Mouse (Mus musculus): ENCODE results near the gene 4930539E08Rik. TPM values are rescaled to one million over a fixed set of nuclear protein-coding genes. Genes with fewer than 3 reads are reported as not detected.

Gene 4930539E08Rik
- polyA plus RNA-seq, 1 experiment from 2014 or later = 1.2 TPM

DNA sequence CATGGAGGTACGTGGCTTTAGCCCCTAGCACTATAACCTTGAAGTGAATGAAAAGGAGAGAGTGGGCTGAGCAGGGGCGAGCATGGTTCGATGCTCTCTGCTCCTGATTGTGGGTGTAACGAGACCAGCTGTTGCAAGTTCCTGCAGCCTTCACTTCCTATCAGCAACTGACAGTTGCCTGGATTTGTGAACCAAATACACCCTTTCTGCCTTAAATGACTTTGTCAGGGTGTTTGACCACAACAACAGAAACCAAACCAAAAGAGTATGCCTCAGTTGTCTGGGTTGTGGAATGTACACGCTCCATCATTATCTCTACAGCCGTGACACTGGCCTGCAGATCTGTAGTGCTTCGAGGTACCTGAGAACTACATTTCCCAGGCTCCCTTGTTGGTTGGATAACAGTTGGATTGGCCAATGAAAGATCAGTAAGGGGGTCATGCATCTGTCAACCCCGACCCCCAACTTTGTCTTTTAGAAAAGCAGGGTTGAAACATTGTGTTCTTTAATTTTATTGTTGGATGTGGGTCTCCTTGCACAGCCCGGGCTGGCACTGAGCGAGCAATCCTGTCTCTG is 31.1 kb downstream of the 4930539E08Rik start:
- ATAC-seq (ENCODE audit: low FRiP score) = no peak
- H3K27me3 ChIP-seq (ENCODE audit: control insufficient read depth, insufficient read depth, low read length) = peaks cover 3% of the 10 kb centered on the region; the same call in 1 of the 2 replicates
- no peak overlapping the region for H3K4me3 ChIP-seq (replicated peaks; ENCODE audit: low read length)
- H3K27ac ChIP-seq = no peak overlapping the region
- DNase-seq (ENCODE audit: low spot score) = no peak
- H3K36me3 ChIP-seq (replicated peaks; ENCODE audit: control insufficient read depth, insufficient read depth) = no peaks in the 10 kb centered on the region
- H3K9me3 ChIP-seq (ENCODE audit: control insufficient read depth, low read length) = peaks cover 4% of the 10 kb centered on the region; the same call in 1 of the 2 replicates
- no peak overlapping the region for H3K4me2 ChIP-seq (replicated peaks)
- H3K4me1 ChIP-seq (replicated peaks; ENCODE audit: control insufficient read depth, insufficient read depth, low read length) = peaks cover 5% of the 10 kb centered on the region
- WGBS = 73% methylated on average over 10 of the region's 10 CpGs
- no peak overlapping the region for H3K9ac ChIP-seq

DNA sequence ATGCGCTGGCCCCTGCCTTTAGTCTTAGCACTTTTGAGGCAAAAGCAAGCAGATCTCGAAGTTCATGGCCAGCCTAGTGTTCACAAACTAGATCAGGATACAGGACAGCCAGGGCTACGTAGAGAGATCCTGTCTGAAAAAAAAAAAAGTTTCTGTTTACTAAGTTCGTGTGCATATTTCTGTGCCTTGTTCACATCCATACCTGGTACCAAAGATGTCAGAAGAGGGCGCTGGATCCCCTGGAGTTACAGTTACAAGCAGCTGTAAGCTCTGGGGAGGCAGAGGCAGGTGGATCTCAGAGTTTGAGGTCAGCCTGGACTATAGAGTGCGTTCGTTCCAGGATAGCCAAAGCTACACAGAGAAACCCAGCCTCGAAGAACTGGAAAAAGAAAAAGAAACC is 32.3 kb downstream of the 4930539E08Rik start:
- Histone ChIP-seq H3K4me2 (replicated peaks) (peak overlapping the region; percentile 38), H3K27ac (no peak overlapping the region), H3K4me3 (replicated peaks; ENCODE audit: low read length) (no peak overlapping the region), H3K9ac (no peak overlapping the region), H3K9me3 (ENCODE audit: control insufficient read depth, low read length) (no peaks in the 10 kb centered on the region), H3K36me3 (replicated peaks; ENCODE audit: control insufficient read depth, insufficient read depth) (no peaks in the 10 kb centered on the region), H3K4me1 (replicated peaks; ENCODE audit: control insufficient read depth, insufficient read depth, low read length) (peaks cover 5% of the 10 kb centered on the region), H3K27me3 (ENCODE audit: control insufficient read depth, insufficient read depth, low read length) (peaks cover 3% of the 10 kb centered on the region; the same call in 1 of the 2 replicates)
- DNase-seq (ENCODE audit: low spot score) = no peak
- 59% methylated on average over 8 of the region's 8 CpGs for WGBS
- ATAC-seq (ENCODE audit: low FRiP score) = no peak

DNA sequence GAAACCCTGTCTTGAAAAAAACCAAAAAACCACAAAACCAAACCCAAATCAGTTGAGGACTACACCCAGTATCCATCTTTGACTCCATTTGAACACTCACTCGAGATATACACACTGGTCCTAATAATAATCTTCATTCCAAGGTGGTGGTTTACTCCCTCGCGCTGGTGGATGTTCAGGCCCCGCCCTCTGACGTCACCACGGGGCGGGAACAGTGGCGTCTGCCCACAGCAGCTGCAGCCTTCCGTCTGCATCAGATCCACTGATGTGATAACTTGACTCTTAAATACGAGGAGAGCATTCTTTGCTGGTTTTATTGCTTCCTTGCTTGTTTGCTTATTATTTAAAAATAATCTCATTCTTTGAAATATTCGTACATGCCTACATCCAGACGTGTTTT is 32.8 kb downstream of the 4930539E08Rik start:
- Histone ChIP-seq H3K9ac (no peak overlapping the region), H3K27me3 (ENCODE audit: control insufficient read depth, insufficient read depth, low read length) (peaks cover 3% of the 10 kb centered on the region; the same call in 1 of the 2 replicates), H3K27ac (no peak overlapping the region), H3K4me2 (replicated peaks) (peak overlapping the region; percentile 38), H3K4me1 (replicated peaks; ENCODE audit: control insufficient read depth, insufficient read depth, low read length) (peaks cover 5% of the 10 kb centered on the region), H3K4me3 (replicated peaks; ENCODE audit: low read length) (no peak overlapping the region), H3K9me3 (ENCODE audit: control insufficient read depth, low read length) (no peaks in the 10 kb centered on the region), H3K36me3 (replicated peaks; ENCODE audit: control insufficient read depth, insufficient read depth) (no peaks in the 10 kb centered on the region)
- ATAC-seq (ENCODE audit: low FRiP score) (no peak), DNase-seq (ENCODE audit: low spot score) (peak; percentile 79)
- 7% methylated on average over 12 of the region's 12 CpGs for WGBS

DNA sequence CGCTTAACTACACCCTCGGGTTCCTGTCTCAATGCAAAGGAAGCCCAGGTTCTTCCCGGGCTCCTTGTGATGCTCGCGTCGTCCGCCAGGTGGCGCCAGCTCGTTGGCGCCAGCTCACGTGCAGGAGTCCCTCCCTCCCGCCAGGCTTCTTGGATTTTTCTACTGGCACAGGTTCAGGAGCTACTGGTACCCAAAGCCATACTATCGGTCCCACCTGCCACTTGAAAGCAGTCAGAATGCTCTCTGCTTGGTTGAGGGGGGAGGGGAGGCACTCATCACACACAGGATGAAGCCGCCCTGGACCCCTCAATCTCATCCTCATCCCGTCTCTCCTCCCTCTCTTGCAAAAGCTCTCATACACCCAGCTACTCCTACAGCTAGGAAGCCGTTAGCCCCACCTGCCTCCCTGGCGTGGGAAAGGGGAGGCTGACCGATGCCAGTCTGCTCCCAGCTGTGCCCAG is 35.2 kb downstream of the 4930539E08Rik start:
- peak overlapping the region; percentile 32; the same call in 1 of the 2 replicates for H3K4me2 ChIP-seq (replicated peaks)
- 3% methylated on average over 18 of the region's 18 CpGs for WGBS
- no peaks in the 10 kb centered on the region for H3K9me3 ChIP-seq (ENCODE audit: control insufficient read depth, low read length)
- H3K9ac ChIP-seq = no peak overlapping the region
- no peak overlapping the region for H3K4me3 ChIP-seq (replicated peaks; ENCODE audit: low read length)
- no peaks in the 10 kb centered on the region for H3K36me3 ChIP-seq (replicated peaks; ENCODE audit: control insufficient read depth, insufficient read depth)
- H3K27ac ChIP-seq = no peak overlapping the region
- DNase-seq (ENCODE audit: low spot score) = peak; percentile 88
- H3K4me1 ChIP-seq (replicated peaks; ENCODE audit: control insufficient read depth, insufficient read depth, low read length) = peaks cover 5% of the 10 kb centered on the region
- H3K27me3 ChIP-seq (ENCODE audit: control insufficient read depth, insufficient read depth, low read length) = peaks cover 3% of the 10 kb centered on the region; the same call in 1 of the 2 replicates
- 0 out of 2 replicates have a peak, but pooled peaks have one; percentile 47 for ATAC-seq (ENCODE audit: low FRiP score)

DNA sequence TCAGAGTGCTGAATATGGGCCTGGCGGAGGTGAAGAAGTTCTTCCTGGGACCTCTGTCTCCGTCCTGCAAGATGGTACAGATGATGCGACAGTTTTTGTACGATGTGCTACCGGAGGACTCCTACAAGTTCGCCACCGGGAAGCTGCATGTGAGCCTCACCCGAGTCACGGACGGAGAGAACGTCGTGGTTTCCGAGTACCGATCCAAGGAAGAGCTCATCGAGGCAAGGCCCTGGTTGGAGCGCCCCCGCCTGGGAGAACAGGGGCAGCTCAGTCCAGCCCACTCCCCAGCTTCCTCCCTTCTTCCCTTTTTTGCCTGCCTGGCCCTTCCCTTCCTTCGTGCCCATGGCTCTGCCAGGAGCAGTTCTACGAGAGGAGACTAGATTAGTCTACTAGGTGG is 38.3 kb downstream of the 4930539E08Rik start:
- no peak overlapping the region; the same call in 1 of the 2 replicates for H3K4me2 ChIP-seq (replicated peaks)
- WGBS = 14% methylated on average over 19 of the region's 19 CpGs

DNA sequence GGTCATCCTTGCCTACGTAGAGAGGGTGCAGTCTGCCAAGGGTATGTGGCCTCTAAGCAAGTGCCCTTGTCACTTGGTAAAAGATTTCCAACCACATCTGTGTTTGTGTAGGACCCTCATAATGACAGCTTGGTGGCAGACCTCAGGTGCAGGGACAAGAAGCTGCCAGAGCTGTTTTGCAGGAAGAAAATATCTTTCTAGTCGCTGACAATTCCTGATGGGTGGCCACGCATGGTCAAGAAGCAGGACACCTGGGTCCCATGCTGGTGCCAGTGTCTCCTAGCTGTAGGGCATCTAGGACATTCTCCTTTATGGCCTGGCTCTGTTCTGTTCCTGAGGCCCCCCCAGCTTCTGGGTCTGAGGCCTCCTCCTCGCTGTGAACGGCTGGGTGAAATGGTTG is 38.8 kb downstream of the 4930539E08Rik start:
- Histone ChIP-seq H3K4me1 (replicated peaks; ENCODE audit: control insufficient read depth, insufficient read depth, low read length) (peaks cover 5% of the 10 kb centered on the region), H3K9me3 (ENCODE audit: control insufficient read depth, low read length) (no peaks in the 10 kb centered on the region), H3K4me2 (replicated peaks) (no peak overlapping the region), H3K27ac (no peak overlapping the region), H3K36me3 (replicated peaks; ENCODE audit: control insufficient read depth, insufficient read depth) (no peaks in the 10 kb centered on the region), H3K9ac (no peak overlapping the region), H3K27me3 (ENCODE audit: control insufficient read depth, insufficient read depth, low read length) (peaks cover 3% of the 10 kb centered on the region; the same call in 1 of the 2 replicates), H3K4me3 (replicated peaks; ENCODE audit: low read length) (no peak overlapping the region)
- DNase-seq (ENCODE audit: low spot score) (no peak), ATAC-seq (ENCODE audit: low FRiP score) (no peak)
- 63% methylated on average over 5 of the region's 5 CpGs for WGBS

More for the DNA sequence above, 38.3 kb downstream of the 4930539E08Rik start:
- H3K9me3 ChIP-seq (ENCODE audit: control insufficient read depth, low read length) = no peaks in the 10 kb centered on the region
- no peak overlapping the region for H3K4me3 ChIP-seq (replicated peaks; ENCODE audit: low read length)
- H3K27ac ChIP-seq = no peak overlapping the region
- H3K36me3 ChIP-seq (replicated peaks; ENCODE audit: control insufficient read depth, insufficient read depth) = no peaks in the 10 kb centered on the region
- H3K27me3 ChIP-seq (ENCODE audit: control insufficient read depth, insufficient read depth, low read length) = peaks cover 3% of the 10 kb centered on the region; the same call in 1 of the 2 replicates
- no peak overlapping the region for H3K9ac ChIP-seq
- peaks cover 5% of the 10 kb centered on the region for H3K4me1 ChIP-seq (replicated peaks; ENCODE audit: control insufficient read depth, insufficient read depth, low read length)
- ATAC-seq (ENCODE audit: low FRiP score) (no peak), DNase-seq (ENCODE audit: low spot score) (no peak)

DNA sequence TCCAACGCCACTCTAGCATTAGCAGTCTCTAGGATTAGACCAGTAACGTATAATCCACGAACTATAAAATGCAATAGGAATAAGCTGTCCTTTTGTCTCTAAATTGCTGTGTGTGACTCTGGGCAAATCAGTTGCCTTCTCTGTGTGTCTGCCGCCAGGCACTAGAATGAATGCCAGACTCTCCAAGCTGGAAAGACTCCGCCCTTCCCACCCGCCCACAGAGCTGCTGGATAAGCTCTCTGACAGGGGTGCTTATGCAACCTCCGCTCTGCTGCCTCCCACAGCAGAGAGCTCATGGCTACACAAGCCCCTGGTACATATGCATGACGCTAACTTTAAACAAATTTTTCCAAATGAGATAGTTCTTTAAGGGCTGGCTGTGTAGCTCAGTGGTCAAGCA is 39.8 kb downstream of the 4930539E08Rik start:
- DNase-seq (ENCODE audit: low spot score) = no peak
- Histone ChIP-seq H3K4me1 (replicated peaks; ENCODE audit: control insufficient read depth, insufficient read depth, low read length) (peaks cover 8% of the 10 kb centered on the region), H3K9ac (no peak overlapping the region), H3K36me3 (replicated peaks; ENCODE audit: control insufficient read depth, insufficient read depth) (no peaks in the 10 kb centered on the region), H3K27me3 (ENCODE audit: control insufficient read depth, insufficient read depth, low read length) (peaks cover 3% of the 10 kb centered on the region; the same call in 1 of the 2 replicates), H3K27ac (no peak overlapping the region), H3K4me3 (replicated peaks; ENCODE audit: low read length) (no peak overlapping the region), H3K9me3 (ENCODE audit: control insufficient read depth, low read length) (no peaks in the 10 kb centered on the region), H3K4me2 (replicated peaks) (no peak overlapping the region)
- whole genome bisulfite sequencing = 50% methylated on average over 8 of the region's 8 CpGs
- no peak for ATAC-seq (ENCODE audit: low FRiP score)

DNA sequence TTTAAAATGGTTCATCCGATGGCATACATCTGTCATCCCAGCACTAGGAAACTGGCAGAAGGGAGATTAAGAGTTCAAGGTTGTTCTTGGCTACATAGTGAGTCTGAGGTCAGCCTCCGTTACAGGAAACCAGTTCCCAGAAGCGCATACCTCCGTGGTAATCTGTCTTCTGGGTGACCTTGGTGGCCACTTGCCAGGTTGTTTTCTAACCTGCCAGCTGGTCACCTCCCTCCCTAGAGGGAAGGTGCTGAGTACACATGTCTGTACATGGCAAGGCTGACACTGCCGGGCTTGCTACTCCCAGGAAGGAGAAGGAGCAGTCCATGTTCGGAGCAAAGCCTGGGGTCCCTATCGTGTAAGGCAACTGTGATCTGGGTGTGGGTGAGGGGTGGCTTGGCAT is 40.3 kb downstream of the 4930539E08Rik start:
- H3K9me3 ChIP-seq (ENCODE audit: control insufficient read depth, low read length) = no peaks in the 10 kb centered on the region

DNA sequence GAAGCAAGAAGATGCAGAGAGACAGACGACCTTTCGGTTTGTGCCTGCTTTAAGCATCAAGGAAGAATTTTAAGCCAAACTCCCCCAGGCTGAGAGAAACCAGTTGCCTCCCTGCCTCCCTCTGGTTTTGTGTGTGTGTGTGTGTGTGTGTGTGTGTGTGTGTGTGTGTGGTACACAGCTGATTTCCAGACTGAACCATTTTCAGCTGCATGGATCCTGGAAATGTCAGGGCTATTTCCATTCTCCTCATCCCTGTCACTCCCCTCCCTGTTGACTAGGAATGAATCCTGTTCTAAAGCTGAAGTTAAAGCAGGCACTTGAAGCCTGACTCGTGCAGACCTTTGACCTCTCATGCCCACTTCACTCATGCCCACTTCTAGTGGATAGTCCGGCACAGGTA is 40.9 kb downstream of the 4930539E08Rik start:
- Histone ChIP-seq H3K27ac (no peak overlapping the region), H3K27me3 (ENCODE audit: control insufficient read depth, insufficient read depth, low read length) (peaks cover 1% of the 10 kb centered on the region; the same call in 1 of the 2 replicates), H3K9ac (no peak overlapping the region), H3K4me1 (replicated peaks; ENCODE audit: control insufficient read depth, insufficient read depth, low read length) (peaks cover 11% of the 10 kb centered on the region), H3K36me3 (replicated peaks; ENCODE audit: control insufficient read depth, insufficient read depth) (no peaks in the 10 kb centered on the region), H3K9me3 (ENCODE audit: control insufficient read depth, low read length) (no peaks in the 10 kb centered on the region), H3K4me3 (replicated peaks; ENCODE audit: low read length) (no peak overlapping the region), H3K4me2 (replicated peaks) (no peak overlapping the region)
- WGBS = 90% methylated on average over 4 of the region's 4 CpGs
- no peak for DNase-seq (ENCODE audit: low spot score)
- ATAC-seq (ENCODE audit: low FRiP score) = no peak

More for the DNA sequence above, 40.3 kb downstream of the 4930539E08Rik start:
- Histone ChIP-seq H3K9ac (no peak overlapping the region), H3K27ac (no peak overlapping the region), H3K4me3 (replicated peaks; ENCODE audit: low read length) (no peak overlapping the region), H3K4me2 (replicated peaks) (no peak overlapping the region), H3K27me3 (ENCODE audit: control insufficient read depth, insufficient read depth, low read length) (peaks cover 3% of the 10 kb centered on the region; the same call in 1 of the 2 replicates), H3K36me3 (replicated peaks; ENCODE audit: control insufficient read depth, insufficient read depth) (no peaks in the 10 kb centered on the region), H3K4me1 (replicated peaks; ENCODE audit: control insufficient read depth, insufficient read depth, low read length) (peaks cover 9% of the 10 kb centered on the region)
- DNase-seq (ENCODE audit: low spot score) = no peak
- no peak for ATAC-seq (ENCODE audit: low FRiP score)
- 77% methylated on average over 7 of the region's 7 CpGs for WGBS
